Mouse (Mus musculus): Measurements from ENCODE around the gene Nsmce1.

- TF ChIP-seq CTCF (IDR thresholded peaks at IDR 0.05; ENCODE audit: insufficient read depth, low read length) (no peak), POLR2A (IDR thresholded peaks at IDR 0.05; ENCODE audit: borderline replicate concordance, extremely low read depth, low read depth, low read length) (no peak)
Measured at GRCm38 (mm10) chr7:125499927-125500868, 8.8 kb upstream of the Nsmce1 start.

Measured in lung, adult 2 months (tissue).